Mouse (Mus musculus) bone marrow macrophage, adult 2 months (primary cell): ENCODE results near the gene Afap1. TPM values are rescaled to one million over a fixed set of nuclear protein-coding genes. Genes with fewer than 3 reads are reported as not detected.

ENCODE experiments used
- H3K27ac ChIP-seq: 2 replicates; pipeline ENCODE4 v1.5.1; 2012; ENCODE audit warnings: low read depth, low read length; ENCODE audit not compliant: insufficient read depth
- H3K4me1 ChIP-seq: 2 replicates; pipeline ENCODE4 v1.6.1; 2012; ENCODE audit warnings: low read length; ENCODE audit not compliant: control insufficient read depth, insufficient read depth
- H3K4me3 ChIP-seq: 2 replicates; pipeline ENCODE4 v1.5.1; 2012; ENCODE audit warnings: mild to moderate bottlenecking, low read length, moderate library complexity; ENCODE audit not compliant: insufficient read depth
- CTCF ChIP-seq: IDR thresholded peaks from 2 replicates; pipeline ENCODE4 v1.5.1; 2012; ENCODE audit warnings: low read depth, mild to moderate bottlenecking, low read length, moderate library complexity
- POLR2A ChIP-seq: IDR thresholded peaks from 2 replicates; pipeline ENCODE4 v1.6.1; 2012; ENCODE audit warnings: mild to moderate bottlenecking, low read depth, low read length, borderline replicate concordance
- polyA plus RNA-seq: library from polyadenylated mRNA; stranded (reverse); fragments of >200 nt; gene quantifications from 2 replicates; pipeline ENCODE4 v1.2.4, GENCODE M21; 2012; ENCODE audit not compliant: missing spikeins, insufficient read depth, insufficient read length

Afap1 gene
- polyA plus RNA-seq = 0.95 and 2.0 TPM in 2 replicates

GRCm38 (mm10) chr5:35893093-35893804 is at the start of gene Afap1:
Gene Afap1 (plus strand): TSS chr5:35893319.
- H3K4me1 ChIP-seq = peaks cover 3% of the 10 kb centered on the region; the same call in 1 of the 2 replicates
- no peak within 1 kb of the TSS for H3K27ac ChIP-seq
- H3K4me3 ChIP-seq = peak within 1 kb of the TSS; percentile 49
- no peak for TF ChIP-seq CTCF
- no peak for TF ChIP-seq POLR2A

- Histone ChIP-seq H3K4me3 (no peak overlapping the region), H3K4me1 (no peaks in the 10 kb centered on the region), H3K27ac (no peak overlapping the region)
- TF ChIP-seq CTCF (no peak), POLR2A (no peak)
These were observed 41.6 kb upstream of the Afap1 start for GRCm38 (mm10) chr5:35851485-35851884.

GRCm38 (mm10) chr5:35853463-35853862 is 39.7 kb upstream of the Afap1 start:
- TF ChIP-seq CTCF (no peak), POLR2A (no peak)
- H3K4me1 ChIP-seq = no peaks in the 10 kb centered on the region
- no peak overlapping the region for H3K4me3 ChIP-seq
- no peak overlapping the region for H3K27ac ChIP-seq

GRCm38 (mm10) chr5:35856245-35856644 is 36.9 kb upstream of the Afap1 start:
- Histone ChIP-seq H3K27ac (no peak overlapping the region), H3K4me3 (no peak overlapping the region), H3K4me1 (no peaks in the 10 kb centered on the region)
- TF ChIP-seq POLR2A = no peak
- TF ChIP-seq CTCF = no peak

GRCm38 (mm10) chr5:35858069-35858468 is 35.0 kb upstream of the Afap1 start:
- Histone ChIP-seq H3K4me3 (no peak overlapping the region), H3K27ac (no peak overlapping the region), H3K4me1 (no peaks in the 10 kb centered on the region)
- TF ChIP-seq CTCF = peak; percentile 73
- no peak for TF ChIP-seq POLR2A

GRCm38 (mm10) chr5:35861456-35861855 is 31.7 kb upstream of the Afap1 start:
- H3K4me1 ChIP-seq = no peaks in the 10 kb centered on the region
- no peak overlapping the region for H3K27ac ChIP-seq
- no peak overlapping the region for H3K4me3 ChIP-seq
- no peak for TF ChIP-seq CTCF
- TF ChIP-seq POLR2A = no peak

- Histone ChIP-seq H3K27ac (no peak overlapping the region), H3K4me3 (no peak overlapping the region), H3K4me1 (no peaks in the 10 kb centered on the region)
- TF ChIP-seq CTCF = no peak
- no peak for TF ChIP-seq POLR2A
These were observed 23.1 kb upstream of the Afap1 start for GRCm38 (mm10) chr5:35869973-35870372.

GRCm38 (mm10) chr5:35870408-35871012 is 22.6 kb upstream of the Afap1 start:
- H3K4me3 ChIP-seq = no peak overlapping the region
- TF ChIP-seq CTCF (peak; percentile 49), POLR2A (no peak)
- H3K27ac ChIP-seq = no peak overlapping the region
- no peaks in the 10 kb centered on the region for H3K4me1 ChIP-seq

GRCm38 (mm10) chr5:35873382-35873781 is 19.7 kb upstream of the Afap1 start:
- no peak overlapping the region for H3K4me3 ChIP-seq
- TF ChIP-seq CTCF (no peak), POLR2A (no peak)
- H3K4me1 ChIP-seq = no peaks in the 10 kb centered on the region
- no peak overlapping the region for H3K27ac ChIP-seq

- no peak overlapping the region for H3K27ac ChIP-seq
- TF ChIP-seq CTCF (no peak), POLR2A (no peak)
- no peak overlapping the region for H3K4me3 ChIP-seq
- H3K4me1 ChIP-seq = no peaks in the 10 kb centered on the region
These were observed 16.9 kb upstream of the Afap1 start for GRCm38 (mm10) chr5:35876236-35876635.

GRCm38 (mm10) chr5:35879199-35879598 is 13.9 kb upstream of the Afap1 start:
- no peaks in the 10 kb centered on the region for H3K4me1 ChIP-seq
- no peak overlapping the region for H3K4me3 ChIP-seq
- no peak overlapping the region for H3K27ac ChIP-seq
- no peak for TF ChIP-seq POLR2A
